Mouse (Mus musculus) ovary, postnatal 14 days (tissue): Measurements from ENCODE around the gene Prmt8.

Experiments used
- DNase-seq: peaks from one replicate; pipeline ENCODE4 v3.0.0; 2022; ENCODE audit warnings: low spot score

The Prmt8 gene

GRCm38 (mm10) chr6:127739921-127740320, 29.4 kb downstream of the Prmt8 start:
- no peak for DNase-seq

- no peak for DNase-seq
These were observed 33.9 kb downstream of the Prmt8 start for GRCm38 (mm10) chr6:127735130-127735981.

- no peak for DNase-seq
These were observed 46.1 kb downstream of the Prmt8 start for GRCm38 (mm10) chr6:127723126-127723525.

GRCm38 (mm10) chr6:127719875-127720274, 49.4 kb downstream of the Prmt8 start:
- DNase-seq: no peak

GRCm38 (mm10) chr6:127717239-127718137, 51.8 kb downstream of the Prmt8 start:
- no peak for DNase-seq

- no peak for DNase-seq
These were observed 53.8 kb downstream of the Prmt8 start for GRCm38 (mm10) chr6:127715428-127715827.

- DNase-seq: no peak
These were observed 54.4 kb downstream of the Prmt8 start for GRCm38 (mm10) chr6:127714906-127715305.

GRCm38 (mm10) chr6:127708218-127708628, 61.0 kb downstream of the Prmt8 start:
- DNase-seq: no peak

- no peak for DNase-seq
These were observed 68.1 kb downstream of the Prmt8 start for GRCm38 (mm10) chr6:127701036-127701783.

- DNase-seq: no peak
These were observed 75.6 kb downstream of the Prmt8 start for GRCm38 (mm10) chr6:127693681-127694080.

- no peak for DNase-seq
These were observed 77.0 kb downstream of the Prmt8 start for GRCm38 (mm10) chr6:127692298-127692697.

- no peak for DNase-seq
These were observed 82.0 kb downstream of the Prmt8 start for GRCm38 (mm10) chr6:127687181-127687860.

GRCm38 (mm10) chr6:127684981-127685380, 84.3 kb downstream of the Prmt8 start:
- no peak for DNase-seq

- DNase-seq: no peak
These were observed 85.7 kb downstream of the Prmt8 start for GRCm38 (mm10) chr6:127683561-127683960.

GRCm38 (mm10) chr6:127680784-127681183, 88.5 kb downstream of the Prmt8 start:
- DNase-seq: no peak

GRCm38 (mm10) chr6:127678998-127679397, 90.3 kb downstream of the Prmt8 start:
- no peak for DNase-seq

- no peak for DNase-seq
These were observed 91.0 kb downstream of the Prmt8 start for GRCm38 (mm10) chr6:127678320-127678719.

GRCm38 (mm10) chr6:127676866-127677265, 92.4 kb downstream of the Prmt8 start:
- DNase-seq: no peak

- DNase-seq: no peak
These were observed 97.2 kb downstream of the Prmt8 start for GRCm38 (mm10) chr6:127672071-127672470.

- DNase-seq: no peak
These were observed 99.2 kb downstream of the Prmt8 start for GRCm38 (mm10) chr6:127670031-127670430.

GRCm38 (mm10) chr6:127669313-127669712, 100.0 kb downstream of the Prmt8 start:
- DNase-seq: no peak

GRCm38 (mm10) chr6:127663263-127663662, 106.0 kb downstream of the Prmt8 start:
- DNase-seq: no peak
